Mouse (Mus musculus) mouse embryonic stem cell (cell line): ENCODE data around the gene Mrm3.

Source experiments
- in situ Hi-C, 2 experiments: fragments of 300-500 bp; cut with MboI; formaldehyde crosslinking; loops; 1 replicate in 1 of 2; 3 replicates in 1 of 2; pipeline ENCODE4 v1.14.3; 2019 to 2020; ENCODE audit warnings: low sequenced_read_pairs in 2 of 2, low pct_unique_long_range_greater_than_20kb in 1 of 2, mixed read lengths in 1 of 2; ENCODE audit not compliant: unreplicated experiment in 1 of 2

The Mrm3 gene

GRCm38 (mm10) chr11:76278960-76279852, 35.7 kb downstream of the Mrm3 start:
- in situ Hi-C loops: no loop called here

- in situ Hi-C loops: no loop called here
Observed at GRCm38 (mm10) chr11:76279971-76280370, 36.5 kb downstream of the Mrm3 start.

GRCm38 (mm10) chr11:76283841-76284240, 40.3 kb downstream of the Mrm3 start:
- in situ Hi-C loops: no loop called here

GRCm38 (mm10) chr11:76285431-76286075, 42.0 kb downstream of the Mrm3 start:
- in situ Hi-C loops: no loop called here

- in situ Hi-C loops: no loop called here
Observed at GRCm38 (mm10) chr11:76286534-76287126, 43.1 kb downstream of the Mrm3 start.

GRCm38 (mm10) chr11:76287301-76287700, 43.8 kb downstream of the Mrm3 start:
- in situ Hi-C loops: no loop called here

GRCm38 (mm10) chr11:76288645-76289044, 45.1 kb downstream of the Mrm3 start:
- in situ Hi-C loops: no loop called here

- in situ Hi-C loops: no loop called here
Observed at GRCm38 (mm10) chr11:76290367-76290766, 46.9 kb downstream of the Mrm3 start.

- in situ Hi-C loops: no loop called here
Observed at GRCm38 (mm10) chr11:76291960-76292359, 48.4 kb downstream of the Mrm3 start.

GRCm38 (mm10) chr11:76292398-76292797, 48.9 kb downstream of the Mrm3 start:
- in situ Hi-C loops: no loop called here

- in situ Hi-C loops: no loop called here
Observed at GRCm38 (mm10) chr11:76292831-76293230, 49.3 kb downstream of the Mrm3 start.

- in situ Hi-C loops: no loop called here
Observed at GRCm38 (mm10) chr11:76294078-76294477, 50.6 kb downstream of the Mrm3 start.

- in situ Hi-C loops: no loop called here
Observed at GRCm38 (mm10) chr11:76294836-76295235, 51.3 kb downstream of the Mrm3 start.

GRCm38 (mm10) chr11:76297252-76297651, 53.7 kb downstream of the Mrm3 start:
- in situ Hi-C loops: no loop called here

GRCm38 (mm10) chr11:76298457-76299000, 55.0 kb downstream of the Mrm3 start:
- in situ Hi-C loops: no loop called here
